Mouse (Mus musculus): ENCODE data around the gene Tspan9.

DNA sequence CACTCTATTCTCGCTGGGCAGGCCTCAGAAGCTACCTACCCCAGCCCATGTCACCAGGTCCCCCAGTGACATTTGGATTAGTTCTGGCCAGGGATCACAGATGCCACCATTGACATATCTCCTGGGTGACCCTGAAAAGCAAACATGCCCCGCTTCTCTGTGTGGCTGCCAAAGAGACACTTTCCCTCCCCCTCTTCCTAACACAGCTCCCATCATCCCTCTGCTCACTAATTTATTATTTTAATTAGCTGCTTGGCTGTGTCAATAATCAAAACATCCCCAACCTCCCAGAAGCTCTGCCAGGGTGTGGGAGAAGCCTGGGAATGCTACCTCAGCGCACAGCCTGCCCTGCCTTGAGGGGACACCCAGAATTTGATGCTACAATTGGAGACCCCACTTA, 226.4 kb downstream of the Tspan9 start:
- no peak for TF ChIP-seq EP300 (IDR thresholded peaks at IDR 0.05; ENCODE audit: low read depth)
- TF ChIP-seq CTCF (IDR thresholded peaks at IDR 0.05; ENCODE audit: low read depth) = no peak

Data from liver, postnatal 0 days (tissue).